Comparison of ENCODE assay signal across 27 mouse cellular contexts in genomic region chr13:30170061-30170460, GRCm38 (mm10). TPM values are rescaled to one million over a fixed set of nuclear protein-coding genes. Genes with fewer than 3 reads are reported as not detected.
"Had no signal": no experiment of that assay in that cellular context is flagged by ENCODE, and none has a peak within 500 bp of the region (broad histone marks: within the 10 kb centered on the region; RNA-seq: fewer than 3 reads in every experiment).

No protein-coding gene starts in this region.

- H3K9ac ChIP-seq: embryonic facial prominence, embryonic 12.5 days; embryonic facial prominence, embryonic 13.5 days; embryonic facial prominence, embryonic 15.5 days; forebrain, embryonic 12.5 days; forebrain, embryonic 13.5 days; forebrain, embryonic 15.5 days; forebrain, postnatal 0 days had no signal

- H3K4me2 ChIP-seq: embryonic facial prominence, embryonic 12.5 days; embryonic facial prominence, embryonic 13.5 days; embryonic facial prominence, embryonic 15.5 days; forebrain, embryonic 12.5 days; forebrain, embryonic 13.5 days; forebrain, embryonic 15.5 days had no signal

- H3K36me3 ChIP-seq: embryonic facial prominence, embryonic 10.5 days; embryonic facial prominence, embryonic 12.5 days; embryonic facial prominence, embryonic 13.5 days; embryonic facial prominence, embryonic 15.5 days; forebrain, embryonic 10.5 days; forebrain, embryonic 12.5 days; forebrain, embryonic 15.5 days had no signal

- H3K4me1 ChIP-seq: embryonic facial prominence, embryonic 10.5 days; embryonic facial prominence, embryonic 12.5 days; embryonic facial prominence, embryonic 15.5 days; forebrain, embryonic 10.5 days; forebrain, embryonic 12.5 days; forebrain, embryonic 13.5 days; forebrain, embryonic 15.5 days had no signal

- H3K4me3 ChIP-seq: embryonic facial prominence, embryonic 10.5 days; embryonic facial prominence, embryonic 12.5 days; embryonic facial prominence, embryonic 13.5 days; embryonic facial prominence, embryonic 15.5 days; erythroblast, embryonic 14.5 days; forebrain, embryonic 10.5 days; forebrain, embryonic 12.5 days; forebrain, embryonic 13.5 days; forebrain, embryonic 15.5 days; gastrocnemius, adult 2 months; heart, adult 2 months had no signal

- H3K9me3 ChIP-seq: embryonic facial prominence, embryonic 10.5 days; embryonic facial prominence, embryonic 12.5 days; embryonic facial prominence, embryonic 13.5 days; embryonic facial prominence, embryonic 15.5 days; forebrain, embryonic 10.5 days; forebrain, embryonic 12.5 days; forebrain, embryonic 13.5 days; forebrain, embryonic 15.5 days had no signal

- DNase-seq: cerebellum, adult 8-10 months; cerebellum, adult 9-10 months; cerebellum, adult 9-11 months; cerebellum, postnatal 10 days; cerebellum, postnatal 14 days; cerebellum, postnatal 36 days; embryo, embryonic 11 days; forebrain, postnatal 0 days; gastrocnemius, adult 2 months; gastrocnemius, postnatal 10 days; gastrocnemius, postnatal 14 days; gastrocnemius, postnatal 25 days; gastrocnemius, postnatal 36 days; heart, adult 11 months; heart, adult 18-20 months; heart, adult 2 months had no signal

- ATAC-seq: forebrain, embryonic 13.5 days; forebrain, embryonic 14.5 days; forebrain, embryonic 15.5 days; forebrain, embryonic 16.5 days; forebrain, postnatal 0 days had no signal

- H3K27ac ChIP-seq: embryonic facial prominence, embryonic 10.5 days; embryonic facial prominence, embryonic 12.5 days; embryonic facial prominence, embryonic 13.5 days; embryonic facial prominence, embryonic 15.5 days; forebrain, embryonic 10.5 days; forebrain, embryonic 12.5 days; forebrain, embryonic 13.5 days; forebrain, embryonic 15.5 days; gastrocnemius, adult 2 months; heart, adult 2 months had no signal

- H3K27me3 ChIP-seq: embryonic facial prominence, embryonic 12.5 days; embryonic facial prominence, embryonic 13.5 days; embryonic facial prominence, embryonic 15.5 days; forebrain, embryonic 12.5 days; forebrain, embryonic 13.5 days; forebrain, embryonic 15.5 days had no signal

RNA-seq across cellular contexts. Expression of gene Mboat1, which starts 33.8 kb away (rescaled TPM):
- polyA plus RNA-seq: erythroblast, embryonic 14.5 days had no signal
